Mouse (Mus musculus) Muller cell, postnatal 12 days (primary cell): ENCODE data around the gene 4933405L10Rik.

Experiments
- DNase-seq: peaks from one replicate; pipeline ENCODE4 v3.0.0-alpha.2; 2015; ENCODE audit errors: inconsistent ontology term

The 4933405L10Rik gene

GRCm38 (mm10) chr8:105707498-105708403, at the start of gene 4933405L10Rik, which contains the start of gene Enkd1:
4933405L10Rik (plus strand) TSS chr8:105707655.
Enkd1 (minus strand) TSS chr8:105708210.
- peak; percentile 74 for DNase-seq

GRCm38 (mm10) chr8:105661167-105661566, 46.3 kb upstream of the 4933405L10Rik start:
- no peak for DNase-seq

GRCm38 (mm10) chr8:105677891-105678290, 29.6 kb upstream of the 4933405L10Rik start:
- no peak for DNase-seq

- no peak for DNase-seq
Measured at GRCm38 (mm10) chr8:105685325-105685724, 22.1 kb upstream of the 4933405L10Rik start.

- DNase-seq: peak; percentile 40
Measured at GRCm38 (mm10) chr8:105685796-105686308, 21.6 kb upstream of the 4933405L10Rik start, which contains the start of gene Carmil2. Carmil2 (plus strand) TSS chr8:105686274.

- no peak for DNase-seq
Measured at GRCm38 (mm10) chr8:105686551-105686950, 20.9 kb upstream of the 4933405L10Rik start.

GRCm38 (mm10) chr8:105687512-105687911, 19.9 kb upstream of the 4933405L10Rik start:
- no peak for DNase-seq

GRCm38 (mm10) chr8:105688242-105688752, 19.2 kb upstream of the 4933405L10Rik start:
- no peak for DNase-seq

GRCm38 (mm10) chr8:105689256-105689982, 18.0 kb upstream of the 4933405L10Rik start:
- DNase-seq: no peak

- no peak for DNase-seq
Measured at GRCm38 (mm10) chr8:105689983-105690360, 17.5 kb upstream of the 4933405L10Rik start.

GRCm38 (mm10) chr8:105690978-105691377, 16.5 kb upstream of the 4933405L10Rik start:
- DNase-seq: no peak

GRCm38 (mm10) chr8:105692449-105693182, 14.8 kb upstream of the 4933405L10Rik start:
- DNase-seq: no peak

GRCm38 (mm10) chr8:105693648-105694047, 13.8 kb upstream of the 4933405L10Rik start:
- DNase-seq: peak; percentile 69

- DNase-seq: no peak
Measured at GRCm38 (mm10) chr8:105694051-105694799, 13.2 kb upstream of the 4933405L10Rik start.

GRCm38 (mm10) chr8:105695080-105695780, 12.2 kb upstream of the 4933405L10Rik start:
- no peak for DNase-seq

GRCm38 (mm10) chr8:105697196-105697780, 10.2 kb upstream of the 4933405L10Rik start:
- DNase-seq: no peak

GRCm38 (mm10) chr8:105698734-105699133, 8.7 kb upstream of the 4933405L10Rik start:
- DNase-seq: no peak

GRCm38 (mm10) chr8:105699488-105700215, 7.8 kb upstream of the 4933405L10Rik start:
- no peak for DNase-seq

- DNase-seq: no peak
Measured at GRCm38 (mm10) chr8:105700566-105700965, 6.9 kb upstream of the 4933405L10Rik start.
